Mouse (Mus musculus): ENCODE data around the gene Rora.

Gene Rora

GRCm38 (mm10) chr9:68956938-68957573 is 303.5 kb downstream of the Rora start:
- DNase-seq (ENCODE audit: low read depth): peak; percentile 37

GRCm38 (mm10) chr9:68957793-68958192 is 304.2 kb downstream of the Rora start:
- no peak for DNase-seq (ENCODE audit: low read depth)

- no peak for DNase-seq (ENCODE audit: low read depth)
Observed at GRCm38 (mm10) chr9:68958919-68959318, 305.3 kb downstream of the Rora start.

GRCm38 (mm10) chr9:68963898-68964297 is 310.3 kb downstream of the Rora start:
- DNase-seq (ENCODE audit: low read depth): no peak

- DNase-seq (ENCODE audit: low read depth): no peak
Observed at GRCm38 (mm10) chr9:68966540-68966939, 313.0 kb downstream of the Rora start.

GRCm38 (mm10) chr9:68970074-68970473 is 316.5 kb downstream of the Rora start:
- DNase-seq (ENCODE audit: low read depth): no peak

- no peak for DNase-seq (ENCODE audit: low read depth)
Observed at GRCm38 (mm10) chr9:68972277-68972676, 318.7 kb downstream of the Rora start.

- DNase-seq (ENCODE audit: low read depth): no peak
Observed at GRCm38 (mm10) chr9:68974517-68974916, 320.9 kb downstream of the Rora start.

GRCm38 (mm10) chr9:68976136-68976535 is 322.6 kb downstream of the Rora start:
- DNase-seq (ENCODE audit: low read depth): no peak

GRCm38 (mm10) chr9:68976851-68977250 is 323.3 kb downstream of the Rora start:
- DNase-seq (ENCODE audit: low read depth): no peak

- DNase-seq (ENCODE audit: low read depth): no peak
Observed at GRCm38 (mm10) chr9:68978656-68979055, 325.1 kb downstream of the Rora start.

- DNase-seq (ENCODE audit: low read depth): no peak
Observed at GRCm38 (mm10) chr9:68980041-68980440, 326.5 kb downstream of the Rora start.

- DNase-seq (ENCODE audit: low read depth): no peak
Observed at GRCm38 (mm10) chr9:68985046-68985445, 331.5 kb downstream of the Rora start.

GRCm38 (mm10) chr9:68985796-68986195 is 332.2 kb downstream of the Rora start:
- no peak for DNase-seq (ENCODE audit: low read depth)

- DNase-seq (ENCODE audit: low read depth): no peak
Observed at GRCm38 (mm10) chr9:68987290-68988042, 333.9 kb downstream of the Rora start.

- no peak for DNase-seq (ENCODE audit: low read depth)
Observed at GRCm38 (mm10) chr9:68988162-68988911, 334.8 kb downstream of the Rora start.

GRCm38 (mm10) chr9:68989885-68990449 is 336.4 kb downstream of the Rora start:
- no peak for DNase-seq (ENCODE audit: low read depth)

GRCm38 (mm10) chr9:68993881-68994280 is 340.3 kb downstream of the Rora start:
- DNase-seq (ENCODE audit: low read depth): no peak

GRCm38 (mm10) chr9:68998961-68999360 is 345.4 kb downstream of the Rora start:
- no peak for DNase-seq (ENCODE audit: low read depth)

GRCm38 (mm10) chr9:69004514-69004913 is 350.9 kb downstream of the Rora start:
- no peak for DNase-seq (ENCODE audit: low read depth)

GRCm38 (mm10) chr9:69006666-69007065 is 353.1 kb downstream of the Rora start:
- no peak for DNase-seq (ENCODE audit: low read depth)

- no peak for DNase-seq (ENCODE audit: low read depth)
Observed at GRCm38 (mm10) chr9:69008706-69009105, 355.1 kb downstream of the Rora start.

GRCm38 (mm10) chr9:69010886-69011285 is 357.3 kb downstream of the Rora start:
- DNase-seq (ENCODE audit: low read depth): no peak

All from 416B (cell line).